Mouse (Mus musculus) lung, embryonic 15.5 days (tissue): Measurements from ENCODE around the gene Mucl2. TPM values are rescaled to one million over a fixed set of nuclear protein-coding genes. Genes with fewer than 3 reads are reported as not detected.
"Not testable (repeated sequence)": the region's sequence is repeated elsewhere in the genome, so short reads cannot be mapped to it uniquely, and the experiment has no call there.

Source experiments
- ATAC-seq: fragments of 200-750 bp; cut with Nextera tagmentation; 2 replicates; pipeline ENCODE4 v1.8.0; 2017; ENCODE audit warnings: moderate number of reproducible peaks, borderline replicate concordance; ENCODE audit not compliant: low FRiP score, low TSS enrichment; ENCODE audit errors: extremely low read depth
- H3K27ac ChIP-seq: fragments of 300-500 bp; sonication (generic); 2 replicates; pipeline ENCODE4 v1.5.1; 2015; ENCODE audit warnings: moderate library complexity, mild to moderate bottlenecking, inconsistent platforms
- H3K27me3 ChIP-seq: fragments of 300-500 bp; sonication (generic); 2 replicates; pipeline ENCODE4 v1.6.1; 2015; ENCODE audit warnings: inconsistent platforms
- H3K36me3 ChIP-seq: fragments of 300-500 bp; sonication (generic); 2 replicates; pipeline ENCODE4 v1.6.1; 2015; ENCODE audit warnings: inconsistent platforms
- H3K4me1 ChIP-seq: fragments of 300-500 bp; sonication (generic); 2 replicates; pipeline ENCODE4 v1.6.1; 2015; ENCODE audit warnings: inconsistent platforms
- H3K4me2 ChIP-seq: fragments of 300-500 bp; sonication (generic); 2 replicates; pipeline ENCODE4 v1.6.1; 2015; ENCODE audit warnings: inconsistent platforms, mild to moderate bottlenecking, moderate library complexity
- H3K4me3 ChIP-seq: fragments of 300-500 bp; sonication (generic); 2 replicates; pipeline ENCODE4 v1.5.1; 2015; ENCODE audit warnings: mild to moderate bottlenecking, inconsistent platforms
- H3K9ac ChIP-seq: fragments of 300-500 bp; sonication (generic); 2 replicates; pipeline ENCODE4 v1.6.1; 2015; ENCODE audit warnings: inconsistent platforms
- H3K9me3 ChIP-seq: fragments of 300-500 bp; sonication (generic); 2 replicates; pipeline ENCODE4 v1.6.1; 2016; ENCODE audit warnings: inconsistent platforms
- WGBS: fragments of 180-500 bp; shearing (Covaris S2); methylation state at CpG from one replicate; pipeline ENCODE4 v1.1.7; 2015; 5-methylcytosine and 5-hydroxymethylcytosine counted together
- microRNA-seq: library from miRNA; unstranded; fragments of <30 nt; microRNA quantifications from one replicate; pipeline ENCODE4, GENCODE M21; 2016
- polyA plus RNA-seq: library from polyadenylated mRNA; unstranded; fragments of >200 nt; fragmentation: Nextera tagmentation; extraction: Ambion mirVana; gene quantifications from 2 replicates; pipeline ENCODE4 v1.2.1, GENCODE M21; 2015

Gene Mucl2
- polyA plus RNA-seq: not detected in 2 replicates

DNA sequence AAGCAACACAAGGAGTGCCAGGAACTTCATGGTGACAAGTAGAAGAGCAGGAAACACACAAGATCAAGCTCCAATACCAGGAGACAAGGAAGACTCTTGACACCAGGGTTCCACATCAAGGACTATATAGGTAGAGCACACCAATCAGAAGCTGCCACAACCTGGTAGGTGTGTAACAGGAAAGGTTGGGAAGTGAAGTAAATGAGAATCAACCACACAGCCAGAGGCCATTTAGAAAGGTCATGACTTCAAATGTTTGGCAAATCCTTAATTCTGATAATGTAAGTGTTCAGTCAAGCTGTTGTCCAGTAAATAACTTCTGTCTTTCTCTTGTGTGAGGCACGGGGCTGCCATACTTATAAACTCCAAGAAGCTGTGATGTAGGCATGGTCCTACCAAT lies at the start of gene Mucl2:
Mucl2 (minus strand) TSS at position 101 of the 400 bp plus-strand sequence.
- no peak within 1 kb of the TSS for H3K9ac ChIP-seq
- no peaks in the 10 kb centered on the region for H3K9me3 ChIP-seq
- H3K4me3 ChIP-seq: no peak within 1 kb of the TSS
- H3K27me3 ChIP-seq: no peaks in the 10 kb centered on the region
- no peak within 1 kb of the TSS for H3K4me2 ChIP-seq
- no peaks in the 10 kb centered on the region for H3K36me3 ChIP-seq
- 76% methylated on average over 1 of the region's 1 CpGs for WGBS
- no peaks in the 10 kb centered on the region for H3K4me1 ChIP-seq
- ATAC-seq: no peak
- H3K27ac ChIP-seq: no peak within 1 kb of the TSS

DNA sequence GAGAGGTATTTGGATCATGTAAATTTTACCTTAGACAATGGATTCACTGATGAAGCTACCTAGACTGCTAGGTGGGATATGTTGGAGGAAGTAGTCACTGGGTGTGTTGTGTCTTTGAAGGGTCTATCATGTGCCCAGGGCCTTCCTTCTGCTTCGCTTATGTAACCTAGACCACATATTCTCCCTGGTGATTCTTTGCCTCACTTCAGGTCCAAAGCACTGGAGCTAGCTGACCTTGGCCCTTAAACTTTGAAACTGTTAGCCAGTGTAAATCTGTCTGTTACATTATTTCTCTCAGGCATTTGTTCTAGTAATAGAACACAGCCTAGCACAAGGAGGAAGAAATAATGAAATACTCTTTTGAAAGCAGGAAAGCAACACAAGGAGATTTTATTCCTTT lies 13.9 kb upstream of the Mucl2 start:
- H3K9ac ChIP-seq, ATAC-seq, H3K27me3 ChIP-seq, H3K27ac ChIP-seq, H3K4me3 ChIP-seq, H3K4me1 ChIP-seq, H3K9me3 ChIP-seq, H3K4me2 ChIP-seq, H3K36me3 ChIP-seq: not testable (repeated sequence)
- WGBS: 39% methylated on average over 1 of the region's 1 CpGs

Small RNAs within 50 kb of the gene (microRNA-seq; reads per million reads assigned to microRNA genes)
- not detected for gene Gm22852

Other genes with a start within 250 kb of the Mucl2 start
- not detected in 2 replicates for gene Mucl1, start 143.8 kb downstream of the Mucl2 start, polyA plus RNA-seq